Mouse (Mus musculus) olfactory bulb, adult 2 months (tissue): ENCODE results near the gene Lca5l.
"Not testable (repeated sequence)": the region's sequence is repeated elsewhere in the genome, so short reads cannot be mapped to it uniquely, and the experiment has no call there.

Experiments
- CTCF ChIP-seq: fragments of 200-500 bp; IDR thresholded peaks from 2 replicates; pipeline ENCODE4 v1.5.1; 2012; ENCODE audit warnings: low read depth, mild to moderate bottlenecking, low read length, moderate library complexity; ENCODE audit not compliant: insufficient read depth
- POLR2A ChIP-seq: fragments of 200-500 bp; IDR thresholded peaks from 2 replicates; pipeline ENCODE4 v1.6.1; 2012; ENCODE audit warnings: mild to moderate bottlenecking, low read depth, low read length, moderate library complexity; ENCODE audit not compliant: insufficient read depth

DNA sequence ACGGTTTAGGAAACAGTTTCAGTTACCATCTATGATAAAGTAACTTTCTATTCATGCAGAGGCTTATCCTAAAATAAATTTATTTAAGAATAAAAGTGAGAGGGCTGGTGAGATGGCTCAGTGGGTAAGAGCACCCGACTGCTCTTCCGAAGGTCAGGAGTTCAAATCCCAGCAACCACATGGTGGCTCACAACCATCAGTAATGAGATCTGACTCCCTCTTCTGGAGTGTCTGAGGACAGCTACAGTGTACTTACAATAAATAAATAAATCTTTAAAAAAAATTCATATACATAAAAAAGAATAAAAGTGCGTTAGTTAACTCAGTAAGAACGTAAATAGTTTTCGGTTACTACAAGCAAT is 47.3 kb downstream of the Lca5l start:
- not testable (repeated sequence) for TF ChIP-seq CTCF, POLR2A
